Mouse (Mus musculus) R1 (cell line): Measurements from ENCODE around the gene Eif2a.

Source experiments
- DNase-seq: peaks from one replicate; pipeline ENCODE4 v3.0.0-alpha.2; 2018; ENCODE audit warnings: low read depth, low spot score

The Eif2a gene

DNA sequence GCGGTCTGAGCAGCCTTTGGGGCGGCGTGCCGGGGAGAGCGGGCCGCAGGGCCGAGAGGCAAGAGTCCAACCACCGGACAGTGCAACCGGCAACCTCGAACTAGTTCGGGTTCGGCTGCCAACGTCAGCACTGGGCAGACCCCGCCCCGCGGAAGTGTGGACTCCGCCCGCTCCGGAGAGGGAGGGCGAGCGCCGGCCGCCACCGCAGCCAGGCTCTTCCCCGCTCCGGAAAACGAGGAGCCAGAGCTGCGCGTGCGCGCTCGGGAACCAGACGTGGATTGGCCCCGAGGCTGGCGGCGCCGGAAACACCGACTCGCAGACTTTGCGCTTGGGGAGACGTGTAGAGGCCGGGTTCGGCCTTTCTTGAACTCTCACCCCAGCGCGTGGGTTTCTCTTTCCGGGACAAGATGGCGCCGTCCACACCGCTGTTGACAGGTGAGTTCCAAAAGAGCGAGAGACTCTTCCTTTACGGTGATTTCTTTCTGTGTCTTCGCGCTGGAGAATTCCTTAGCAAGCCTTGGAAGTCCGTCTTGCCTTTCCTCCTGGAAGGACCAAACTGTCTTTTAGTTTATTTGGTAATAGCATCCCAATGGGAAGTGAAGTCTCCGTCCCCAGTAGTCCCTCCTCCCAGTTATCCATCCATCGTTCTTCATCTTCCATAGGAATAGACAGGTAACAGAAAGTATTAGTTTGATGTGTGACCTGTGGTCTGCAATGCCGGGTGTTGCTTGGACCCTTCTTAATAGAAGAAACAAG is at the start of gene Eif2a, which contains the start of gene Serp1:
TSS of gene Eif2a (plus strand) at position 170 of the 756 bp plus-strand sequence.
TSS of gene Serp1 (minus strand) at position 241 of the 756 bp plus-strand sequence.
- DNase-seq: peak; percentile 97

- no peak for DNase-seq
Observed at GRCm38 (mm10) chr3:58478755-58479455, 46.7 kb upstream of the Eif2a start.

DNA sequence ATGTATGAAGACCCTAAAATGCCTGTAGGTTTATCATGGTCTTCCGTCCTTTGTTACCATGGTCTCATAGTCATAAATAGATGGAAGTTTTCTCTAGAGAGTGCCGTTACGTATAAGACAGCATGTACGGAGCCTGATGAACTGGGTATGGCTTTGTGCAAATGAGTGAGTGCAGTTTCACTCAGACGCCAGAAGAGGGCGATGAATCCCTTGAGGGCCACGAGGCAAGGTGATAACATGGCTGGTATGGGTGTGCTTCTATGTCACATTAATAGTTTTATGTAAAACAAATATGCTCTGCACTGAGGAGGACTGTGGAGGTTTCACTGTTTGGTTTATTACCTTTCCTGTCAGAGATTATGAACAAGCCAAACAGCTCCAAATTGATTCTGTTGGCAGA is 39.7 kb upstream of the Eif2a start:
- peak; percentile 83 for DNase-seq

DNA sequence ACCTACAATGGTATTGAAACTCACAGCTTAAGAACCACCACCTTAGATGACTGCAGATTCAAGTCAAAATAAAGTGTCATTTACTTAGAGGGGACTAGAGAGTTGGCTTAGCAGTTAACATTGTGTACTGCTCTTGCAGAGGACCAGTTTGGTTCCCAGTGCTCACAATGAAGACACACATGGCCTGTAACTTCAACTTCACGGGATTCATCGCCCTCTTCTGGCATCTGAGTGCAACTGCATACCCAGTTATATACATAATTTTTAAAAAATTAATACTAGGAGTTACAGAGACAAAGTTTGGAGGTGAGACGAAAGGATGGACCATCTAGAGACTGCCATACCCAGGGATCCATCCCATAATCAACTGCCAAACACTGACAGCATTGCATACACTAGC is 38.5 kb upstream of the Eif2a start:
- DNase-seq: peak; percentile 36

- DNase-seq: no peak
Observed at GRCm38 (mm10) chr3:58487999-58488775, 37.4 kb upstream of the Eif2a start.

GRCm38 (mm10) chr3:58490787-58491186 is 34.8 kb upstream of the Eif2a start:
- peak; percentile 67 for DNase-seq

GRCm38 (mm10) chr3:58493621-58494020 is 32.0 kb upstream of the Eif2a start:
- DNase-seq: no peak

GRCm38 (mm10) chr3:58501961-58502360 is 23.7 kb upstream of the Eif2a start:
- DNase-seq: no peak

- DNase-seq: no peak
Observed at GRCm38 (mm10) chr3:58503720-58504333, 21.8 kb upstream of the Eif2a start.

DNA sequence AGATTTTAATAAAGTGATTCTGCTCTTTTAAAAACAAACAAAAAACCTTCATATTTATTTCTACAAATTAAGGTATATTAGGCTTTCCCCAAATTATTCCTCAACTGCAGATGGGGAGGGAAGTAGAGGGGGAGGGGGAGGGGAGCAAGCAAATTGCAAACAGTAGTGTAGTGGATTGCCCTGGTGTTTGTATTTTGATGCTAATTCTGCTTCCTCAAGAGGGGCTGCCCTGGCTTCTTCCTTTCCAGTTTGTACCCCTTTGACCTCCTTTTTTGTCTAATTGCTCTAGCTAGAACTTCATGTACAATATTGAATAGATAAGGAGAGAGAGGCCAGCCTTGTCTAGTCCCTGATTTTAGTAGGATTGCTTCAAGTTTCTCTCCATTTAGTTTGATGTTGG is 20.9 kb upstream of the Eif2a start:
- peak; percentile 60 for DNase-seq

GRCm38 (mm10) chr3:58508020-58508750 is 17.4 kb upstream of the Eif2a start:
- no peak for DNase-seq

- DNase-seq: peak; percentile 71
Observed at GRCm38 (mm10) chr3:58511581-58511980, 14.0 kb upstream of the Eif2a start.

DNA sequence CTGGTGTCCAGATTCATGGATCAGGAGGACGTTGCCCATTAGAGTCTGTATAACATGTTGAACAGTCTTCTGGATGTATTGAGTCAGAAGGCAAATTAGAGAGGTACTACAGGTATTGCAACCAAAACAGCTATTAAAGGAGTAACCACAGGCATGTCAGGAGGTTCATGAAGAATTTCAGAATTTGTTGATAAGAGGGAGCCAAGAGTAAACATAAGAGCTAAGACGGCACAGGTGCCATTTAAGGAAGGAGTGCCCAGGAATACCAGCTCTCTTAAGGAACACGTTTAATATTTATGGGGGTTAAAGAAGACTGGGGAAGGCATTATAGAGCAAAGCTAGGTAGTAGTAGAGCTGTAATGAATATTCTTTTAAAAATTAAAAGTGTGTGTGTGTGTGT is 12.9 kb upstream of the Eif2a start:
- DNase-seq: no peak

DNA sequence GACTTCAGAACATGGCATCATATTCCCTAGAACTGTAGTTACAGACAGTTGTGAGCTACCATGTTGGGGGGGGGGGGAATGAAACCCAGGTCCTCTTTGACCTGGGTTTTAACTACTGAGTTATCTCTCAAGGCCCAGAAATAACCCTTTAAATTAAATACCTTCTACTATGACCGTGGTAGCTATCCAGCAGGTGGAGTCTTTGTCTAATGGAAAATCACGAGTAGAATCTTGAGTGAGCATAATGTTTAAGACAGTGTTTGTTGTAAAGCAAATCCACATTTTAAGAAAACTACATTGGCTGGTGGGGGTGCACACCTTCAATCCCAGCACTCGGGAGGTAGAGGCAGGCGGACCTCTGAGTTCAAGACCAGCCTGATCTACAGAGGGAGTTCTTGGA is 12.1 kb upstream of the Eif2a start:
- no peak for DNase-seq

- DNase-seq: no peak
Observed at GRCm38 (mm10) chr3:58515947-58516601, 9.5 kb upstream of the Eif2a start.

DNA sequence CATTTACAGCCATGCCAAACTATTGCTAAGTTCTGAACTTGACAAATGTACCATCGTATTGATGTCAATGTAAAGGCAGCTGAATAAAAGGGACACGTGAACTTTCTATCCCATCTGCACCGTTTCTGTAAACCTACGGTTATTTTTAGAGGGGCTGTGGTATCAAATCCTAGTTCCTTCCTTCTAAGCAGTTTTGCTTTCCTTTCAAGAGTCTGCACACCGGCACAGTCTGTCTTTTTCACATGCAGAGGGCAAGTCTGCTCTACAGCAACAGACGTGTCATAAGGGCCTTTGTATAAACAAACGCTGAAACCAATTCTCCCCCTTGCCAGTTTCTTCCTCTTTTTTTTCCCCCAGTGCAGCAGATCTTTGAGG is 9.0 kb upstream of the Eif2a start:
- no peak for DNase-seq

DNA sequence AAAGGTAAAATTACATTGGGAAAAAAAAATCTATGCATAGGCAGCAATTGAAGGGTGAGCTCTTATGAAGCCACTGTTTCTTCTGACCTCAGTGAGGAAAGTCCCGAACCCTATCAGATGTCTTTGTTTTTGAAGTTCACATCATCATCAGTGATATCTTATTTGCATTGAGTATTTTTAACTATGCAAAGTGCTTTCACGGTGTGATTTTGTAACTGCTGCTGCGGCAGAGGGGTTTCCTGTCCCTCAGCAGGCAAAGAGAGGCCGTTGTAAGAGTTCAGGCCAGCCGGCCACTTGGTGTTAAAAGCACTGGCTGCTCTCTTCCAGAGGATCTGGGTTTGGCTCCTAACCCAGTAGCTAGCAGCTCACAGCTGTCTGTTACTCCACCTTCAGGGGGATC is 8.4 kb upstream of the Eif2a start:
- no peak for DNase-seq

DNA sequence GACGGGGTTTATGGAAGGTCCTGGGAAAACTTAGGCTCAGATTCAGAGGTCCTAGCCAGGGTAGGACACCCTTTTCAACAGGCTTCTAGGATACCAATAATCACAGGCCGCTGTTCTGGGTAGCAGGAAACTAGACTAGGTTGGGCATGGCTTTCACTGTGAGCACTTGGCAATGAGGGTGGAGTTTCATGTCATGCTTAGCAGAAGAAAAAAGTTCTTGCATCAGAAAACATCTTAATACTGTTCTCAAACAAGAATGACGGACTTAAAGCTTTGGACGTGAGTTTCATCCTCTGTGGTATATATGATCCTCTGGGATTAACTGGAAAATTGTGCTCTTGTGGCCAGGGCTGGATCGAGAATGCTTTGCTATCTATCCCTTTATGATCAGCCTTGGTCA is 7.8 kb upstream of the Eif2a start:
- DNase-seq: no peak

- DNase-seq: no peak
Observed at GRCm38 (mm10) chr3:58518962-58519361, 6.7 kb upstream of the Eif2a start.

- no peak for DNase-seq
Observed at GRCm38 (mm10) chr3:58519536-58519935, 6.1 kb upstream of the Eif2a start.

DNA sequence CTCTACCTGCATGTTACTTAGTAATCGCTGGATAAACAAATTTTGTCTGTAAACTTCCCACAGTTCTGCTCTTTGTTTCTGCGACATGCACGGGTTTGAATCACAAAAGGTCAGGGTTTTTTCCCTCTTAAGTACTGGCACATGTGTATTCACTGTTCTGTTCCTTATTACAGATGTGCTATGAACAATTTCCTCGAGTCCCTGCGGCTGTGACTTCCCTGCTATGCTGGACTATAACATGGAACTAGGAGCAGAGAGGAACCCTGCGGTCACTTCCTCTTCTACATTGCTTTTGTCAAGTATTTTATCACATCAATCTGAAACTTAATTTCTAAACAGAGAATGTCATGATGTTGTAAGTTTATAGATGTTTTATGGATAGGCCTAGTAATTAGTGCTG is 5.3 kb upstream of the Eif2a start:
- DNase-seq: peak; percentile 9
